ENCODE assay signal across 14 mouse cellular contexts in the genomic region with DNA sequence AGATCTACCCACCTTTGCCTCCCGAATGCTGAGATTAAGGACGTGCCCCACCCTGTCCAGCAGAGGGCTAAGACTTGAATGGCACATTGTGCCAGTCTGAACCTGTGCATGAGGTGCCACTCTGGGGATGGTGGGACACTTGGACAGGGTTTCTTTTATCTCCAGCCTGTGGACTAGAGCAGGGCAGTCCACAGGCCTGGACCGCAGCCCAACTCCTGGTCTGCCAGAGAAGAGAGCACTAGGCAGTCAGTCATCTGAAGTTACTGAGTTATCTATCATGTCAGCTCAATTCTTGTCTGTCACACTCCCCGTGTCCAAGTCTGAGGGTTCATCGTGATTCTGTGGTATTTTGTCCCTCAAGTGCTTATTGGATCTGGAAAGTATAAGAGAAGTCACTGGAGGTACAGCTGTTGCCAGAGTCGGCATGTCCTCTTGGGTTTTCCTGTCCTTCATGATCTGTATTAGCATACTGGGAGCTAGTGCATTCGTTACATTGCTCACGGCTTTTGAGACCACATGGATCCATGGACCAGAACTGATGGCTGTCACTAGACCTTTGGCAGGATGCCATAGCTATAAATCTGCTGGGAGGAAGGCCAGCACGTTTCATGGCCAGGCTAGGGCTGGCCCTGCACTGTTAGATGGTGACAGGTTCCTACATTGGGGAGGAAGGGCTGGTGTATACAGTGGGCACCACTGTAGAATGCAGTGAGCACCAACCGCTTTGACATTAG. TPM values are rescaled to one million over a fixed set of nuclear protein-coding genes. Genes with fewer than 3 reads are reported as not detected.
DNase-seq lines count a peak whose midpoint lies in the region.
"Had no signal": no experiment of that assay in that cellular context is flagged by ENCODE, and none has a peak within 500 bp of the region (broad histone marks: within the 10 kb centered on the region; RNA-seq: fewer than 3 reads in every experiment).

No protein-coding gene starts in this region.

- intact Hi-C loops in left cerebral cortex, postnatal 4 days (cut with DNase I): no loop called here
- intact Hi-C loops in left cerebral cortex, postnatal 10 days (cut with DNase I): no loop called here

- DNase-seq in cerebellum, postnatal 10 days: peak; percentile 38 to 40
- DNase-seq in cerebellum, postnatal 36 days: no peak
- peak; percentile 27 for DNase-seq in left cerebral cortex, postnatal 4 days
- DNase-seq in left cerebral cortex, postnatal 10 days (ENCODE audit: extremely low spot score in 1 of 2, low spot score in 2 of 2): no peak
- DNase-seq in kidney, adult 18-20 months: peak; percentile 72
- DNase-seq in kidney, postnatal 25 days: peak; percentile 64 to 73
- DNase-seq in adipocyte (ENCODE audit: low spot score): no peak
- DNase-seq in right cerebral cortex, adult 18-20 months: no peak
- DNase-seq: cerebellum, postnatal 25 days; forebrain, postnatal 0 days; lung, postnatal 4 days; right cerebral cortex, postnatal 14 days; thymus, postnatal 4 days had no signal

RNA-seq across cellular contexts. Expression of gene Cda, which starts 14.2 kb away (rescaled TPM):
- under 1 TPM; 0.76 to 0.87 TPM for total RNA-seq in left cerebral cortex, postnatal 4 days (2021)
- total RNA-seq in left cerebral cortex, postnatal 10 days (2021): 1 to 10 TPM; 2.0 to 3.4 TPM

RNA-seq across cellular contexts. Expression of gene Pink1, which starts 27.5 kb away (rescaled TPM):
- 100 to 1,000 TPM; 120 to 126 TPM for total RNA-seq in left cerebral cortex, postnatal 4 days (2021)
- total RNA-seq in left cerebral cortex, postnatal 10 days (2021): 100 to 1,000 TPM; 148 to 152 TPM

RNA-seq across cellular contexts. Expression of gene Fam43b, which starts 42.7 kb away (rescaled TPM):
- 10 to 100 TPM; 27.7 to 30.6 TPM for total RNA-seq in left cerebral cortex, postnatal 4 days (2021)
- 10 to 100 TPM; 33.5 to 39.5 TPM for total RNA-seq in left cerebral cortex, postnatal 10 days (2021)
- total RNA-seq: gastrocnemius, adult 8-10 months had no signal

RNA-seq across cellular contexts. Expression of gene Ddost, which starts 49.1 kb away (rescaled TPM):
- total RNA-seq in left cerebral cortex, postnatal 4 days (2021): 100 to 1,000 TPM; 108 to 115 TPM
- total RNA-seq in left cerebral cortex, postnatal 10 days (2021): 100 to 1,000 TPM; 112 to 114 TPM

Comparison
In these comparisons a context has a peak if more than half of its experiments do, and no peak if none do; other contexts are left out.
1. DNase-seq: peak in cerebellum, postnatal 10 days (2 of 2), left cerebral cortex, postnatal 4 days (single experiment), kidney, adult 18-20 months (single experiment) and kidney, postnatal 25 days (2 of 2); none in cerebellum, postnatal 36 days (0 of 2), left cerebral cortex, postnatal 10 days (0 of 2), adipocyte (single experiment) and right cerebral cortex, adult 18-20 months (single experiment).